Mouse (Mus musculus) left cerebral cortex, adult 6 months (tissue): Measurements from ENCODE around the gene Olfr1443. TPM values are rescaled to one million over a fixed set of nuclear protein-coding genes. Genes with fewer than 3 reads are reported as not detected.

Experiments used
- long read RNA-seq, 2 experiments: library from polyadenylated mRNA; unstranded; transcript quantifications; one replicate each; pipeline ENCODE4 v2.0.0; 2019 to 2020
- polyA plus RNA-seq: library from polyadenylated mRNA; unstranded; fragments of <200 nt; fragmentation: Nextera tagmentation; gene quantifications from 2 replicates; pipeline ENCODE4 v1.2.3, GENCODE M21; 2021

Gene Olfr1443
- polyA plus RNA-seq = not detected in 2 replicates
- long read RNA-seq, experiment 1 = 0 reads
- long read RNA-seq, experiment 2 = 0 reads

GRCm38 (mm10) chr19:12677812-12678211 lies at the start of gene Olfr1443:
TSS of gene Olfr1443 (plus strand) at chr19:12678112.

DNA sequence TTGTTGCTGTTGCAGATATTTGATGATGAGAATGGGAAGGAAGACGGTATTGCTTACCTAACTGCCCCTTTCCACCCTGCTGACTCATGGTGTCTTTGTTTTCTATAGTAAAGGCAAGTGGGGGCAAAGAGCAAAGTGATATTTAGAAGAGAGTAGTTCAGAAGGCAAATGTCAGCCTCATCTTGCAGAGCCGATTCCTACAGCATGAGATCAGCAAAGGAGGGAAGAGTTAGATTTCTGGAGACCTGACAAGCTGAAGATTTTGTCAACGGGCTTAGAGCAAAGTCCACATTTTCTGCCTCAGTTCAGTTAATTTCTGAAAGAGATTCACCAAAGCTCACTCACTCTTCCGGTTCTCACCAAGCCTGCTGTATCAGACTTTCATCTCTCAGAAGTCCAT lies 44.7 kb upstream of the Olfr1443 start, which contains the start of gene Glyat:
Gene Glyat (plus strand): TSS at position 133 of the 400 bp plus-strand sequence.

DNA sequence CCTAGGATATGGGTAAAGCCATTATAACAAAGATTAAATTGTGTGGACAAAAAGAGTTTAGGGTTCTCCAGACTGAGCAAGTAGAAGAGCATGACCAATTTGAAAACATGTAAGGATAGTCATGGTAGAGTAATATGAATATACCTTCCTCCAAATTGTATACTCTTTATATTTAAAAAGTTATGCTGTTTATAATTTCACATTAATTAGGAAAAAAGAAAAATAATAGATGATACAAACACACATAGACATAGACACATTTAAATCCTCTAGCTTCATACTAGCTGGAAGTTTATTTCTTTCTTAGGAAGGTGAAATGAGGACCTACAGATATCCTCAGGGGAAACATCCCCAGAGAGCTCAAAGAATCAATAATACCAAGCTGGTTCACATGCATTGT lies 7.8 kb upstream of the Olfr1443 start, which contains the start of gene Olfr1442:
Gene Olfr1442 (plus strand): TSS at position 301 of the 400 bp plus-strand sequence.

DNA sequence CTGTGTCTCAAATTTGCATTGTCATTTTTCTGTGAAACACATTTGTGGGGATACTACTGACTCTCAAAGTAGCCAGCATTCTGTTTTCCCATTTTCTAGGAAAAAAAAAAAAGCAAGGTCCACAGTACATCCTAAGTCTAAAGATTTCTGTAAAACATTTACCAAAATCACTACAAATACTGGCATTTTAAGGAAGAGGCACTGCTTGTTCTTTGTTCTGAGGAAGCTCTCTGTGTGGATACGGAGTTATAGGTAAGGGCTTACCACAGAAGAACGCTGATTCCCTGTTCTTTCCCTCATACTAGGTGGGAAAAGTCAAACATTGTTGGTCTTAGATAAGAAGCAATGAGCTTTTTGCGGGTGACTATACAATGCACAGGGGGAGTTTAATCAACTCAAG lies 17.7 kb downstream of the Olfr1443 start, which contains the start of gene Keg1:
Gene Keg1 (plus strand): TSS at position 197 of the 400 bp plus-strand sequence.

Other genes starting within 250 kb of the Olfr1443 start
- 2.7 and 3.2 TPM in 2 replicates for gene Mpeg1, start 217.3 kb upstream of the Olfr1443 start, polyA plus RNA-seq
- 5.0 and 9.3 TPM in 2 replicates for gene Dtx4, start 176.7 kb upstream of the Olfr1443 start, polyA plus RNA-seq
- 0.82 and 1.0 TPM in 2 replicates for gene Fam111a, start 132.4 kb upstream of the Olfr1443 start, polyA plus RNA-seq
- gene Gm4952, start 78.1 kb upstream of the Olfr1443 start, polyA plus RNA-seq = 0.16 TPM in 1 of 2 replicates, not detected in the other
- not detected in 2 replicates for gene Glyat, start 44.8 kb upstream of the Olfr1443 start, polyA plus RNA-seq
- not detected in 2 replicates for gene Olfr1442, start 7.7 kb upstream of the Olfr1443 start, polyA plus RNA-seq
- gene Keg1, start 17.7 kb downstream of the Olfr1443 start, polyA plus RNA-seq = not detected in 2 replicates
- gene Cntf, start 87.5 kb downstream of the Olfr1443 start, polyA plus RNA-seq = 0.56 and 1.0 TPM in 2 replicates
- 8.9 and 9.6 TPM in 2 replicates for gene Zfp91, start 118.0 kb downstream of the Olfr1443 start, polyA plus RNA-seq
- 2.2 and 2.9 TPM in 2 replicates for gene Lpxn, start 118.1 kb downstream of the Olfr1443 start, polyA plus RNA-seq
- not detected in 2 replicates for gene Gm5244, start 168.6 kb downstream of the Olfr1443 start, polyA plus RNA-seq
- gene Olfr1444, start 179.2 kb downstream of the Olfr1443 start, polyA plus RNA-seq = not detected in 2 replicates
- gene Olfr1445, start 205.7 kb downstream of the Olfr1443 start, polyA plus RNA-seq = not detected in 2 replicates
- gene Olfr1446, start 215.4 kb downstream of the Olfr1443 start, polyA plus RNA-seq = not detected in 2 replicates
- gene Olfr1447, start 225.6 kb downstream of the Olfr1443 start, polyA plus RNA-seq = not detected in 2 replicates
- gene Olfr1448, start 246.3 kb downstream of the Olfr1443 start, polyA plus RNA-seq = not detected in 2 replicates